Mouse (Mus musculus) neural tube, embryonic 11.5 days (tissue): ENCODE results near the gene Lrit2. TPM values are rescaled to one million over a fixed set of nuclear protein-coding genes. Genes with fewer than 3 reads are reported as not detected.

Source experiments
- ATAC-seq: fragments of 200-750 bp; cut with Nextera tagmentation; 2 replicates; pipeline ENCODE4 v1.8.0; 2017; ENCODE audit warnings: moderate number of reproducible peaks, mild to moderate bottlenecking, moderate TSS enrichment, moderate library complexity; ENCODE audit not compliant: insufficient read depth, low FRiP score, low TSS enrichment
- DNase-seq: peaks from one replicate; pipeline ENCODE4 v3.0.0-alpha.2; 2015; ENCODE audit warnings: low spot score
- H3K27ac ChIP-seq: fragments of 300-500 bp; sonication (generic); 2 replicates; pipeline ENCODE4 v1.5.1; 2014; ENCODE audit warnings: low read depth, mild to moderate bottlenecking, low read length
- H3K27me3 ChIP-seq: fragments of 300-500 bp; sonication (generic); 2 replicates; pipeline ENCODE4 v1.6.1; 2014; ENCODE audit warnings: mild to moderate bottlenecking, low read length, mixed read lengths; ENCODE audit not compliant: control insufficient read depth, insufficient read depth
- H3K36me3 ChIP-seq: fragments of 300-500 bp; sonication (generic); 2 replicates; pipeline ENCODE4 v1.6.1; 2014; ENCODE audit warnings: mild to moderate bottlenecking, low read length, moderate library complexity, mixed read lengths; ENCODE audit not compliant: control insufficient read depth, insufficient read depth
- H3K4me1 ChIP-seq: fragments of 300-500 bp; sonication (generic); 2 replicates; pipeline ENCODE4 v1.6.1; 2014; ENCODE audit warnings: low read length, mixed read lengths; ENCODE audit not compliant: control insufficient read depth, insufficient read depth
- H3K4me2 ChIP-seq: fragments of 300-500 bp; sonication (generic); 2 replicates; pipeline ENCODE4 v1.6.1; 2014; ENCODE audit warnings: low read depth, mild to moderate bottlenecking, moderate library complexity
- H3K4me3 ChIP-seq: fragments of 300-500 bp; sonication (generic); 2 replicates; pipeline ENCODE4 v1.5.1; 2014; ENCODE audit warnings: low read depth, low read length
- H3K9ac ChIP-seq: fragments of 300-500 bp; sonication (generic); 2 replicates; pipeline ENCODE4 v1.6.1; 2014; ENCODE audit warnings: mild to moderate bottlenecking, low read length
- H3K9me3 ChIP-seq: fragments of 300-500 bp; sonication (generic); 2 replicates; pipeline ENCODE4 v1.6.1; 2016; ENCODE audit warnings: low read length; ENCODE audit not compliant: control insufficient read depth
- WGBS: fragments of 180-500 bp; shearing (Covaris S2); extraction: QIAGEN DNeasy Blood & Tissue Kit; methylation state at CpG from one replicate; pipeline ENCODE4 v1.1.7; 2014; 5-methylcytosine and 5-hydroxymethylcytosine counted together
- polyA plus RNA-seq: library from polyadenylated mRNA; unstranded; fragments of >200 nt; fragmentation: Nextera tagmentation; extraction: Ambion mirVana; gene quantifications from 2 replicates; pipeline ENCODE4 v1.2.1, GENCODE M21; 2014

The Lrit2 gene
- not detected in 2 replicates for polyA plus RNA-seq

- no peak within 1 kb of the TSS for H3K9ac ChIP-seq
- no peaks in the 10 kb centered on the region for H3K27me3 ChIP-seq
- no peaks in the 10 kb centered on the region for H3K36me3 ChIP-seq
- no peak for ATAC-seq
- H3K4me3 ChIP-seq = no peak within 1 kb of the TSS
- DNase-seq = no peak
- H3K4me2 ChIP-seq = no peak within 1 kb of the TSS
- H3K27ac ChIP-seq = no peak within 1 kb of the TSS
- no peaks in the 10 kb centered on the region for H3K9me3 ChIP-seq
- 81% methylated on average over 5 of the region's 5 CpGs for WGBS
- no peaks in the 10 kb centered on the region for H3K4me1 ChIP-seq
Observed at GRCm38 (mm10) chr14:37067629-37068028, at the start of gene Lrit2. TSS of gene Lrit2 (plus strand) at chr14:37067929.

- DNase-seq (no peak), ATAC-seq (no peak)
- 79% methylated on average over 4 of the region's 4 CpGs for WGBS
- Histone ChIP-seq H3K36me3 (no peaks in the 10 kb centered on the region), H3K4me2 (no peak overlapping the region), H3K4me1 (no peaks in the 10 kb centered on the region), H3K4me3 (no peak overlapping the region), H3K9ac (no peak overlapping the region), H3K9me3 (no peaks in the 10 kb centered on the region), H3K27me3 (no peaks in the 10 kb centered on the region), H3K27ac (no peak overlapping the region)
Observed at GRCm38 (mm10) chr14:37027248-37027933, 40.3 kb upstream of the Lrit2 start.

- 90% methylated on average over 3 of the region's 3 CpGs for WGBS
- Histone ChIP-seq H3K36me3 (no peaks in the 10 kb centered on the region), H3K27ac (no peak overlapping the region), H3K9ac (no peak overlapping the region), H3K4me2 (no peak overlapping the region), H3K9me3 (no peaks in the 10 kb centered on the region), H3K4me1 (no peaks in the 10 kb centered on the region), H3K4me3 (no peak overlapping the region), H3K27me3 (no peaks in the 10 kb centered on the region)
- DNase-seq (no peak), ATAC-seq (no peak)
Observed at GRCm38 (mm10) chr14:37027951-37028350, 39.8 kb upstream of the Lrit2 start.

GRCm38 (mm10) chr14:37028555-37028954 lies 39.2 kb upstream of the Lrit2 start:
- ATAC-seq (no peak), DNase-seq (no peak)
- Histone ChIP-seq H3K27me3 (no peaks in the 10 kb centered on the region), H3K4me3 (no peak overlapping the region), H3K9me3 (no peaks in the 10 kb centered on the region), H3K27ac (no peak overlapping the region), H3K4me2 (no peak overlapping the region), H3K4me1 (no peaks in the 10 kb centered on the region), H3K9ac (no peak overlapping the region), H3K36me3 (no peaks in the 10 kb centered on the region)
- 95% methylated on average over 3 of the region's 3 CpGs for WGBS

DNA sequence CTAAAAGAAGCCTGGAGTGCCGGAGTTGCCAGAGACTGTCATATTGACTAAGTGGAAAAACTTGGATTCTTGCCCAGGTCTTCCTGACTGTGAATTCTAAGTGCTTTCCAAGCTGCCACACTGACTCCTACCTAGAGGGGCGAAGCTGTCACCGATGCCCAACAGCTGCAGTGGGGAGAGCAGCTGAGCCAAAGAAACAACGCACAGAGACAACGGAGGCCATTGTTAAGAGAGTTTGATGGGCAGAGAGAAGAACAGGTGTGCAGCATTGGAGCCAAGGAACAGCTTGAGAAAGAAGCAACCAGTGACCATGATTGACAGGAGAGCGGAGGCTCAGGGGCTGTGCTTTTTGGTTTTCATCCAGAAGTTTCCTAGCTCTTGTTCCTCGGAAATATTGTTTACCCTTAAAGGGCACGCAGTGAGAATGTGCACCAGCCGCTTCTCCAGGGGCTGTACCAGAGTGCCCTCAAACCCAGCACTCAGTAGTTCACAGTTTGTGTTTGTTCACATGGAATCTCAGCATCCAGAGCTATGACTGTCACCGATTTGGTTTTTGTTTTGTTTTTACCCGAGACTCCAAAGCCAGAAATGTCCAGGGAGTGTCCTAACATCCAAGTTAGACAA lies 35.1 kb upstream of the Lrit2 start:
- Histone ChIP-seq H3K4me3 (no peak overlapping the region), H3K4me1 (no peaks in the 10 kb centered on the region), H3K9me3 (no peaks in the 10 kb centered on the region), H3K4me2 (no peak overlapping the region), H3K36me3 (no peaks in the 10 kb centered on the region), H3K27ac (no peak overlapping the region), H3K9ac (no peak overlapping the region), H3K27me3 (no peaks in the 10 kb centered on the region)
- DNase-seq = no peak
- no peak for ATAC-seq
- WGBS = 83% methylated on average over 11 of the region's 11 CpGs

GRCm38 (mm10) chr14:37033241-37033640 lies 34.5 kb upstream of the Lrit2 start:
- Histone ChIP-seq H3K36me3 (no peaks in the 10 kb centered on the region), H3K4me2 (no peak overlapping the region), H3K9ac (no peak overlapping the region), H3K4me1 (no peaks in the 10 kb centered on the region), H3K27me3 (no peaks in the 10 kb centered on the region), H3K27ac (no peak overlapping the region), H3K9me3 (no peaks in the 10 kb centered on the region), H3K4me3 (no peak overlapping the region)
- DNase-seq (peak; percentile 67), ATAC-seq (peak; percentile 65; the same call in 1 of the 2 replicates)
- 24% methylated on average over 7 of the region's 7 CpGs for WGBS

DNA sequence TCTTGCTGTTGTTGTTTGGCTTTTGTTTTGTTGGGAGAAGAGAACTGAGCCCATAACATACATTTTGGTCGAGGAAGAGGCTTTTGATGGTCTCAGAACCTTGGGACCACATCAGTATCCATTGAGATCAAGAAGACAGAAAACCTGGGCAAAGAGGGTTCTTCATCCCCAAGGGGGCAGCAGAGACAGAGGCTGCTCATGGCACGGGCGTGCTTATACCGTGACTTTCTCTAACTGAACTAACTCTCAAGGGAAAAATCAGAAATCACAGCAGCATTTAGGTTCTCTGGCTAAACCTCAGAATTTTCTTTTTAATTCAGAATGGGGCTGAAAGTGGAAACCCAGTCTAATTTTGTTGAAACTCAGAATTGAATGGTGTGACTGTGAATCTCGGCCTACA lies 33.3 kb upstream of the Lrit2 start:
- WGBS = 56% methylated on average over 5 of the region's 5 CpGs
- Histone ChIP-seq H3K4me1 (no peaks in the 10 kb centered on the region), H3K36me3 (no peaks in the 10 kb centered on the region), H3K4me2 (no peak overlapping the region), H3K9me3 (no peaks in the 10 kb centered on the region), H3K27me3 (no peaks in the 10 kb centered on the region), H3K27ac (no peak overlapping the region), H3K4me3 (no peak overlapping the region), H3K9ac (no peak overlapping the region)
- DNase-seq (no peak), ATAC-seq (no peak)

DNA sequence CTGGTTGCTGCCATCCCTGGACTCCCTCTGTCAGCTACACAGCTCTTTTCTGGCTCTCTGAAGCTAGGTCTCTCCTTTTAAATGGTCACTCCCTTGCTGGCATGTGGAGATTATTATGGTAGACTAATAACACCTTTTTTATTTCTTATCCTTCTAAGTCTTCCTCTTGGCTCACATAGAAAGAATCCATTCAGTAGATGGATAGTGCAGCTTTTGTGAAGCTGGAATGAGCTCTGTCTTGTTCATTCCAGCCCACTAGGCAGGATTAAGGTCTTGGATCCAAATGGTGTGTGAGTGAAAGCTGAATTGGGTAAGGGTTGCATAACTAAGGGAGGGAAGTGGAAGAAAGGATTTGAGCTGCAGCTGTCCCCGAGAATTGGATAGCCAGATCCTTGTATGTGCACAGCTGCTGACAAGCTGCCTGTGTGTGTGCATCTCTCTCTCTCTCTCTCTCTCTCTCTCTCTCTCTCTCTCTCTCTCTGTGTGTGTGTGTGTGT lies 18.8 kb upstream of the Lrit2 start, which contains the start of gene Rgr:
Gene Rgr (minus strand): TSS at position 51 of the 497 bp plus-strand sequence.
- Histone ChIP-seq H3K9me3 (no peaks in the 10 kb centered on the region), H3K4me3 (no peak within 1 kb of the TSS), H3K9ac (no peak within 1 kb of the TSS), H3K27ac (no peak within 1 kb of the TSS), H3K36me3 (no peaks in the 10 kb centered on the region), H3K4me1 (no peaks in the 10 kb centered on the region), H3K27me3 (no peaks in the 10 kb centered on the region), H3K4me2 (no peak within 1 kb of the TSS)
- no peak for ATAC-seq
- 60% methylated on average over 1 of the region's 1 CpGs for WGBS
- no peak for DNase-seq

GRCm38 (mm10) chr14:37064849-37065248 lies 2.9 kb upstream of the Lrit2 start:
- no peak for ATAC-seq
- Histone ChIP-seq H3K27me3 (no peaks in the 10 kb centered on the region), H3K36me3 (no peaks in the 10 kb centered on the region), H3K27ac (no peak overlapping the region), H3K4me2 (no peak overlapping the region), H3K4me3 (no peak overlapping the region), H3K9me3 (no peaks in the 10 kb centered on the region), H3K4me1 (no peaks in the 10 kb centered on the region), H3K9ac (no peak overlapping the region)
- no peak for DNase-seq
- WGBS = 70% methylated on average over 2 of the region's 2 CpGs
